Mouse (Mus musculus): Measurements from ENCODE around the gene Bcl2l1.

DNA sequence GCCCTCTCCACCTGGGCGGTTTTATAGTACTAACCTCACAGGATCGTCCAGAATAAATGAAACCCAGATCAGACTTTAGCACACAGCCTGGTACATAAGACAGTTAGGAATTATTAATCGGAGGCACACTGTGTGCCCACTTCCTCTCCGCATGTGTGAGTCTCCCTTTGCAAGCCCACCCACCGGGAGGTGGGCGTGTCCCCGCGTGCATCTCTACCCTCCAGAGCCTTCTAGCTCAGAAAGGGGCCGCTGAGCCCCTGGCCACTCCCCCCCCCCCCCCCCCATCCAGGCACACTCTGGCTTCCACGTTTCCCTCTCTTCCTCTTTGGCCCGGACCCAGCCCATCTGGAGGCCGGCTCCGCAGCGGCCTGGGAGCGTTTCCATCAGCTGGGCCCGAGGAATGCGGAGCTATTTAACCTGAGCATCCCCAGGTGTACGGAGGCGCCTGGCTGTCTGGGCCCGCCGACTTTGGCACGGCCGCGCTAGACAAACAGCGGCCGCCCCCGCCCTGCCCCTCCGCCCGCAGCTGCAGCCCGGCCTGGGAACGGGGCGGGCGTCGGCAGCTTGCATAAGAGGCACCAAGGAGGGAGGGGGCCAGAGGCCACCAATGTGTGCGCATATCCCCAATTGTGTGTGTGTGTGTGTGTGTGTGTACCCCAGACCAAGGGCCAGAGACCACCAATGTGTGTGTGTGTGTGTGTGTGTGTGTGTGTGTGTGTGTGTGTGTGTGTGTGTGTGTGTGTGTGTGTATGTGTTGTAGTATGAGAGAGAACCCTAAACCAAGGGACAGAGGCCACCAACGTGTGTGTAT is 92.3 kb downstream of the Bcl2l1 start:
- no peak for TF ChIP-seq CTCF (IDR thresholded peaks at IDR 0.05; ENCODE audit: insufficient read depth, low read length)
- peak; percentile 47; the same call in 1 of the 2 replicates for TF ChIP-seq POLR2A (IDR thresholded peaks at IDR 0.05; ENCODE audit: borderline replicate concordance, extremely low read depth, low read depth, low read length)

Data from lung, adult 2 months (tissue).